In the genomic region with DNA sequence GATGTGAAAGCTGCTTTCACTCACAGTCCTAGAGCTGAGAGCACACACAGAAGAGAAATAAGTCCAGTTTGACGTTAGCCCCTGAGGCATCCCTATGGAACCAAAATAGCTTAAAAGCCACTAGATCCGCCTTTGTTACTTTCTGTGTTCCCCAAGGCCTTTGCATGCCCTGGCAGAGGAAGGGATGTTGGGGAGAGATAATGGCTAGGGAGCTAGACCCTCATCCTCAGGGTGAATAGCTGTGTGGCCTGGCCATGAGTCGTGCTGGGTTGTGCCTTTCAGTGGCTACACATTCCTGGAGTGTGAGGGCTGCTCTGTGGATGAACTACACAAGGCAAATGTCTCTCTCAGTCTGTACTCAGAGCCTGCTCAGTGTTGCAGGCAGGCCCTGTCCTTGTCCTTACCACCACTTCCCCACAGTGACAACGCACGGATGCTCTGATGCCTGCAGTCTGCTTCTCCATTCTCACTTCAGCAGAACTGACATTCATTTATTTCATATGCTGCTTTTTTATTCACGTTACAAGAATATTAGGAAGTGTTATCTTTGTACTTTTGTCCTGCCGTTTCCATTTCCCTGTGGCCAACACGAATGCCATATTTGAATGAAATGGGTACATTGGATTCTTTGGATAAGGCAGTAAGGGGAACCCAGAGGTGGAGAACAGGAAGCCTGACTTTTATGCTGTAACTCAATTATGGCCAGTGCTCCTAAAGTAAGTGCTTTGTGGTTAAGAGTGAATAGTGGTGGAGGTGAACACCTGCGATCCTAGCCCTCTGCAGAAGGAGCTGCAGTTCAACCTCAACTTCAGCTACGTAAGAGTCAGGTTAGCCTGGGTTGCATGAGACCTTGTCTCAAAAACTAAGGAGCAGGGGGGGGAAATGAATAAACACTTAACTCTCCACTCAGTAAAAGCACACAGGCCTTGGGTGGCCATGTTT, we compare ENCODE assay signal across 18 mouse cellular contexts. TPM values are rescaled to one million over a fixed set of nuclear protein-coding genes. Genes with fewer than 3 reads are reported as not detected.
DNase-seq lines count a peak whose midpoint lies in the region; ATAC-seq and TF ChIP-seq lines count a peak whose summit lies in the region.
"Had no signal": no experiment of that assay in that cellular context is flagged by ENCODE, and none has a peak within 500 bp of the region (broad histone marks: within the 10 kb centered on the region; RNA-seq: fewer than 3 reads in every experiment).

No protein-coding gene starts in this region.

- peak; percentile 19; the same call in 1 of the 2 replicates for ATAC-seq in liver, embryonic 12.5 days
- ATAC-seq in liver, embryonic 11.5 days (replicated peaks; ENCODE audit: low FRiP score) = no peak
- peak; percentile 33; the same call in 1 of the 2 replicates for ATAC-seq in liver, postnatal 0 days
- ATAC-seq: CD4-positive, CD25-positive, alpha-beta regulatory T cell, adult 4 months had no signal

- no peak for TF ChIP-seq POLR2A in MEL (IDR thresholded peaks at IDR 0.05; ENCODE audit: control insufficient read depth in 1 of 2, insufficient read depth in 1 of 2, low read depth in 1 of 2, low read length in 2 of 2, poor library complexity in 1 of 2)

- H3K36me3 ChIP-seq in liver, embryonic 12.5 days = peaks cover 100% of the 10 kb centered on the region
- H3K36me3 ChIP-seq in liver, embryonic 11.5 days (ENCODE audit: control insufficient read depth, insufficient read depth, low read length) = peaks cover 77% of the 10 kb centered on the region
- H3K36me3 ChIP-seq in MEL (ENCODE audit: control insufficient read depth in 1 of 2, insufficient read depth in 2 of 2, low read length in 2 of 2) = peaks cover 12 to 37% of the 10 kb centered on the region in 2 experiments
- peaks cover 79% of the 10 kb centered on the region for H3K36me3 ChIP-seq in liver, postnatal 0 days (replicated peaks; ENCODE audit: insufficient read depth, low read length)

- TF ChIP-seq CTCF in MEL (IDR thresholded peaks at IDR 0.05 in 2 of 3, conservative IDR thresholded peaks at IDR 0.05 in 1 of 3; ENCODE audit: control insufficient read depth in 1 of 3, insufficient read depth in 1 of 3, low read depth in 2 of 3, low read length in 3 of 3, poor library complexity in 1 of 3, severe bottlenecking in 1 of 3) = no peak
- TF ChIP-seq CTCF in liver, postnatal 0 days (IDR thresholded peaks at IDR 0.05; ENCODE audit: low read depth) = no peak

- H3K27me3 ChIP-seq in liver, embryonic 12.5 days (replicated peaks) = no peaks in the 10 kb centered on the region
- no peaks in the 10 kb centered on the region for H3K27me3 ChIP-seq in liver, embryonic 11.5 days (replicated peaks; ENCODE audit: control insufficient read depth, insufficient read depth, low read length)
- no peaks in the 10 kb centered on the region for H3K27me3 ChIP-seq in MEL (ENCODE audit: control insufficient read depth in 1 of 2, insufficient read depth in 2 of 2, low read length in 2 of 2)
- H3K27me3 ChIP-seq in liver, postnatal 0 days (ENCODE audit: insufficient read depth, low read length) = no peaks in the 10 kb centered on the region
- H3K27me3 ChIP-seq: heart, embryonic 12.5 days had no signal

- no peak overlapping the region for H3K4me2 ChIP-seq in liver, embryonic 12.5 days
- H3K4me2 ChIP-seq in liver, embryonic 11.5 days = no peak overlapping the region
- H3K4me2 ChIP-seq in liver, postnatal 0 days (ENCODE audit: low read depth, low read length) = no peak overlapping the region
- H3K4me2 ChIP-seq: heart, embryonic 12.5 days; hindbrain, embryonic 14.5 days had no signal

- no peak for TF ChIP-seq EP300 in MEL (IDR thresholded peaks at IDR 0.05; ENCODE audit: low read depth in 1 of 2, low read length in 2 of 2)
- TF ChIP-seq EP300 in liver, postnatal 0 days (IDR thresholded peaks at IDR 0.05; ENCODE audit: low read depth) = no peak

- H3K9ac ChIP-seq in liver, embryonic 12.5 days = no peak overlapping the region
- no peak overlapping the region for H3K9ac ChIP-seq in liver, embryonic 11.5 days (ENCODE audit: low read depth, low read length)
- H3K9ac ChIP-seq in MEL (ENCODE audit: control insufficient read depth, low read depth, low read length, poor library complexity, severe bottlenecking) = no peak overlapping the region
- no peak overlapping the region for H3K9ac ChIP-seq in liver, postnatal 0 days (replicated peaks)
- H3K9ac ChIP-seq: heart, embryonic 12.5 days; hindbrain, embryonic 14.5 days; liver, embryonic 14.5 days had no signal

- TF ChIP-seq RAD21 in MEL (IDR thresholded peaks at IDR 0.05; ENCODE audit: low read depth, low read length) = no peak

- peaks cover 17% of the 10 kb centered on the region for H3K79me2 ChIP-seq in MEL (ENCODE audit: control insufficient read depth, insufficient read depth, low read length, poor library complexity)

- WGBS in liver, embryonic 12.5 days (ENCODE audit: insufficient replicate concordance) = 74% methylated on average over 10 of the region's 10 CpGs
- WGBS in liver, embryonic 11.5 days = 79% methylated on average over 10 of the region's 10 CpGs
- WGBS in liver, postnatal 0 days (ENCODE audit: insufficient replicate concordance) = 61% methylated on average over 10 of the region's 10 CpGs

- H3K4me3 ChIP-seq in liver, embryonic 12.5 days = no peak overlapping the region
- no peak overlapping the region for H3K4me3 ChIP-seq in liver, embryonic 11.5 days (ENCODE audit: low read depth, low read length)
- no peak overlapping the region for H3K4me3 ChIP-seq in MEL (ENCODE audit: control insufficient read depth in 1 of 2, insufficient read depth in 1 of 2, low read depth in 2 of 2, low read length in 2 of 2)
- H3K4me3 ChIP-seq in liver, postnatal 0 days (ENCODE audit: low read depth, low read length) = no peak overlapping the region
- H3K4me3 ChIP-seq: forebrain, embryonic 10.5 days; heart, embryonic 12.5 days had no signal

- peak overlapping the region; percentile 47; the same call in 1 of the 2 replicates for H3K27ac ChIP-seq in liver, embryonic 12.5 days
- no peak overlapping the region for H3K27ac ChIP-seq in liver, embryonic 11.5 days (ENCODE audit: low read depth, low read length)
- H3K27ac ChIP-seq in MEL (ENCODE audit: control insufficient read depth, low read depth, low read length) = no peak overlapping the region
- H3K27ac ChIP-seq in liver, postnatal 0 days (ENCODE audit: low read depth) = peak overlapping the region; percentile 35; the same call in 1 of the 2 replicates
- H3K27ac ChIP-seq: forebrain, embryonic 10.5 days; hindbrain, embryonic 14.5 days; liver, embryonic 14.5 days had no signal

- no peak for DNase-seq in liver, embryonic 11.5 days (ENCODE audit: low spot score)
- DNase-seq in MEL (ENCODE audit: low read depth, low spot score) = no peak
- DNase-seq in liver, postnatal 0 days = no peak
- peak; percentile 59 for DNase-seq in thymus, postnatal 14 days
- DNase-seq in adrenal gland, postnatal 14 days = no peak
- no peak for DNase-seq in embryo, embryonic 10.5 days (ENCODE audit: low spot score)
- DNase-seq: cerebellum, adult 11 months; cerebellum, postnatal 36 days; gastrocnemius, postnatal 36 days; kidney, adult 11 months; kidney, postnatal 14 days; midbrain, embryonic 14.5 days had no signal

- H3K4me1 ChIP-seq in liver, embryonic 12.5 days = peaks cover 47% of the 10 kb centered on the region
- peaks cover 29% of the 10 kb centered on the region for H3K4me1 ChIP-seq in liver, embryonic 11.5 days (replicated peaks; ENCODE audit: control insufficient read depth, insufficient read depth, low read length)
- H3K4me1 ChIP-seq in MEL (ENCODE audit: control insufficient read depth in 1 of 2, insufficient read depth in 2 of 2, low read length in 2 of 2) = peaks cover 0 to 15% of the 10 kb centered on the region in 2 experiments; a peak in 2 of 4 replicates
- H3K4me1 ChIP-seq in liver, postnatal 0 days (ENCODE audit: insufficient read depth) = peaks cover 12% of the 10 kb centered on the region

- H3K9me3 ChIP-seq in liver, embryonic 12.5 days (replicated peaks) = no peaks in the 10 kb centered on the region
- no peaks in the 10 kb centered on the region for H3K9me3 ChIP-seq in liver, embryonic 11.5 days (ENCODE audit: control insufficient read depth, low read length)
- no peaks in the 10 kb centered on the region for H3K9me3 ChIP-seq in MEL (replicated peaks; ENCODE audit: insufficient read depth, low read length)
- no peaks in the 10 kb centered on the region for H3K9me3 ChIP-seq in liver, postnatal 0 days (ENCODE audit: low read length)
- H3K9me3 ChIP-seq: forebrain, embryonic 10.5 days; heart, embryonic 12.5 days had no signal

TF ChIP-seq in MEL, 35 proteins besides CTCF, POLR2A, EP300 and RAD21 (continues in another document):
- peak; percentile 17; the same call in 1 of the 2 replicates for TF ChIP-seq TAL1 (IDR thresholded peaks at IDR 0.05; ENCODE audit: low read length)
- no peak for TF ChIP-seq ZNF384 (IDR thresholded peaks at IDR 0.05; ENCODE audit: low read depth, low read length)
- no peak for TF ChIP-seq SIN3A (IDR thresholded peaks at IDR 0.05; ENCODE audit: low read length)

RNA-seq across cellular contexts. Expression of gene Patz1, which starts 9.5 kb away (rescaled TPM):
- polyA plus RNA-seq in liver, embryonic 12.5 days (2016; fragmentation: Nextera tagmentation; extraction: Ambion mirVana) = 29.0 and 30.5 TPM in 2 replicates
- polyA plus RNA-seq in liver, embryonic 11.5 days (2014; fragmentation: Nextera tagmentation; extraction: Ambion mirVana) = 42.8 and 44.2 TPM in 2 replicates
- 52.0 and 63.1 TPM in 2 replicates for total RNA-seq in MEL (2012; rRNA removed)
- polyA plus RNA-seq in MEL (2012; ENCODE audit: insufficient read depth in 1 of 2, insufficient read length in 2 of 2, low read depth in 1 of 2, low replicate concordance in 2 of 2, missing spikeins in 1 of 2) = 10 to 100 TPM in 1 of 2 experiments, not detected in 1; 63.5 TPM
- polyA plus RNA-seq in liver, postnatal 0 days (2015; fragmentation: Nextera tagmentation; extraction: Ambion mirVana) = 8.6 and 8.8 TPM in 2 replicates
- 31.6 and 38.3 TPM in 2 replicates for total RNA-seq in adrenal gland, postnatal 14 days (2021)

RNA-seq across cellular contexts. Expression of gene Drg1, which starts 31.9 kb away (rescaled TPM):
- polyA plus RNA-seq in liver, embryonic 12.5 days (2016; fragmentation: Nextera tagmentation; extraction: Ambion mirVana) = 167 and 169 TPM in 2 replicates
- 249 and 261 TPM in 2 replicates for polyA plus RNA-seq in liver, embryonic 11.5 days (2014; fragmentation: Nextera tagmentation; extraction: Ambion mirVana)
- total RNA-seq in MEL (2012; rRNA removed) = 204 and 212 TPM in 2 replicates
- polyA plus RNA-seq in MEL (2012; ENCODE audit: insufficient read depth in 1 of 2, insufficient read length in 2 of 2, low read depth in 1 of 2, low replicate concordance in 2 of 2, missing spikeins in 1 of 2) = 1,000 to 10,000 TPM in 1 of 2 experiments, 100 to 1,000 TPM in 1; 161 to 1,664 TPM
- 83.1 and 84.7 TPM in 2 replicates for polyA plus RNA-seq in liver, postnatal 0 days (2015; fragmentation: Nextera tagmentation; extraction: Ambion mirVana)
- 93.9 and 95.9 TPM in 2 replicates for total RNA-seq in adrenal gland, postnatal 14 days (2021)

RNA-seq across cellular contexts. Expression of gene Pik3ip1, which starts 32.1 kb away (rescaled TPM):
- polyA plus RNA-seq in liver, embryonic 12.5 days (2016; fragmentation: Nextera tagmentation; extraction: Ambion mirVana) = 1.8 and 2.1 TPM in 2 replicates
- 3.5 and 3.8 TPM in 2 replicates for polyA plus RNA-seq in liver, embryonic 11.5 days (2014; fragmentation: Nextera tagmentation; extraction: Ambion mirVana)
- total RNA-seq in MEL (2012; rRNA removed) = 0.88 and 1.7 TPM in 2 replicates
- 1 to 10 TPM in 1 of 2 experiments, not detected in 1; 2.7 TPM for polyA plus RNA-seq in MEL (2012; ENCODE audit: insufficient read depth in 1 of 2, insufficient read length in 2 of 2, low read depth in 1 of 2, low replicate concordance in 2 of 2, missing spikeins in 1 of 2)
- 2.4 and 2.5 TPM in 2 replicates for polyA plus RNA-seq in liver, postnatal 0 days (2015; fragmentation: Nextera tagmentation; extraction: Ambion mirVana)
- 11.1 and 24.2 TPM in 2 replicates for total RNA-seq in adrenal gland, postnatal 14 days (2021)

Comparison
In these comparisons a context has a peak if more than half of its experiments do, and no peak if none do; other contexts are left out.
1. H3K27ac ChIP-seq: peak in liver, embryonic 12.5 days (single experiment) and liver, postnatal 0 days (single experiment); none in liver, embryonic 11.5 days (single experiment) and MEL (single experiment).